Comparison of ENCODE assay signal across 8 mouse cellular contexts in genomic region chr11:87109519-87110171, GRCm38 (mm10). TPM values are rescaled to one million over a fixed set of nuclear protein-coding genes. Genes with fewer than 3 reads are reported as not detected.
A peak's percentile ranks its signal among the peaks of the same experiment; 100 is the strongest.
DNase-seq lines count a peak whose midpoint lies in the region; ATAC-seq lines count a peak whose summit lies in the region.

No protein-coding gene starts in this region.

- H3K4me2 ChIP-seq in kidney, embryonic 15.5 days = peak overlapping the region; percentile 62
- peak overlapping the region; percentile 59 for H3K4me2 ChIP-seq in stomach, embryonic 14.5 days (replicated peaks; ENCODE audit: low read depth, low read length)

- H3K4me1 ChIP-seq in forebrain, embryonic 10.5 days = peaks cover 35% of the 10 kb centered on the region
- peaks cover 29% of the 10 kb centered on the region for H3K4me1 ChIP-seq in kidney, embryonic 15.5 days
- peaks cover 8% of the 10 kb centered on the region; the same call in 1 of the 2 replicates for H3K4me1 ChIP-seq in stomach, embryonic 14.5 days (ENCODE audit: control insufficient read depth, insufficient read depth, low read length)

- DNase-seq in left cerebral cortex, adult 18-20 months (ENCODE audit: low spot score in 2 of 2) = peak; percentile 5 to 14
- no peak for DNase-seq in left cerebral cortex, adult 9 months (ENCODE audit: low spot score in 2 of 2)
- DNase-seq in adrenal gland, adult 2 months = peak; percentile 45
- DNase-seq in forebrain, embryonic 10.5 days (ENCODE audit: extremely low spot score, low spot score) = no peak
- no peak for DNase-seq in layer of hippocampus, postnatal 36 days

- H3K9ac ChIP-seq in kidney, embryonic 15.5 days = peak overlapping the region; percentile 95
- H3K9ac ChIP-seq in stomach, embryonic 14.5 days (replicated peaks; ENCODE audit: low read depth, low read length) = peak overlapping the region; percentile 97

- H3K4me3 ChIP-seq in forebrain, embryonic 10.5 days = peak overlapping the region; percentile 75
- peak overlapping the region; percentile 88 for H3K4me3 ChIP-seq in kidney, embryonic 15.5 days (replicated peaks)
- peak overlapping the region; percentile 96 for H3K4me3 ChIP-seq in macrophage (ENCODE audit: inconsistent target)
- peak overlapping the region; percentile 92 for H3K4me3 ChIP-seq in stomach, embryonic 14.5 days (ENCODE audit: low read depth, low read length)

- H3K27ac ChIP-seq in forebrain, embryonic 10.5 days = peak overlapping the region; percentile 100
- peak overlapping the region; percentile 96 for H3K27ac ChIP-seq in kidney, embryonic 15.5 days
- H3K27ac ChIP-seq in macrophage = peak overlapping the region; percentile 82
- peak overlapping the region; percentile 97 for H3K27ac ChIP-seq in stomach, embryonic 14.5 days (ENCODE audit: low read length)

- ATAC-seq in kidney, embryonic 15.5 days (replicated peaks; ENCODE audit: low FRiP score) = peak; percentile 7; the same call in 1 of the 2 replicates
- ATAC-seq in stomach, embryonic 14.5 days (ENCODE audit: insufficient number of reproducible peaks, insufficient read depth, low FRiP score, low read depth) = no peak

- under 1% methylated on average over 42 of the region's 42 CpGs for WGBS in forebrain, embryonic 10.5 days
- under 1% methylated on average over 42 of the region's 42 CpGs for WGBS in kidney, embryonic 15.5 days
- WGBS in macrophage (ENCODE audit: missing documents) = under 1% methylated on average over 41 of the region's 42 CpGs
- WGBS in stomach, embryonic 14.5 days = 0% methylated on average over 42 of the region's 42 CpGs

- no peaks in the 10 kb centered on the region for H3K9me3 ChIP-seq in forebrain, embryonic 10.5 days
- no peaks in the 10 kb centered on the region for H3K9me3 ChIP-seq in kidney, embryonic 15.5 days (replicated peaks)
- no peaks in the 10 kb centered on the region for H3K9me3 ChIP-seq in stomach, embryonic 14.5 days (ENCODE audit: control insufficient read depth, low read depth, low read length)

- H3K27me3 ChIP-seq in forebrain, embryonic 10.5 days (ENCODE audit: poor library complexity, severe bottlenecking) = no peaks in the 10 kb centered on the region
- no peaks in the 10 kb centered on the region for H3K27me3 ChIP-seq in kidney, embryonic 15.5 days
- H3K27me3 ChIP-seq in stomach, embryonic 14.5 days (ENCODE audit: control insufficient read depth, insufficient read depth, low read length) = no peaks in the 10 kb centered on the region

- H3K79me2 ChIP-seq in macrophage (ENCODE audit: inconsistent target) = peaks cover 78% of the 10 kb centered on the region

- peaks cover 54% of the 10 kb centered on the region for H3K36me3 ChIP-seq in forebrain, embryonic 10.5 days (replicated peaks)
- H3K36me3 ChIP-seq in kidney, embryonic 15.5 days = peaks cover 40% of the 10 kb centered on the region
- no peaks in the 10 kb centered on the region for H3K36me3 ChIP-seq in macrophage (ENCODE audit: inconsistent target)
- peaks cover 20% of the 10 kb centered on the region for H3K36me3 ChIP-seq in stomach, embryonic 14.5 days (ENCODE audit: control insufficient read depth, insufficient read depth, low read length)

RNA-seq across cellular contexts. Expression of gene Ska2, which starts 0.6 kb away (rescaled TPM):
- 10 to 100 TPM; 11.6 to 13.6 TPM for total RNA-seq in left cerebral cortex, adult 18-20 months (2021)
- 1 to 10 TPM; 4.6 to 6.7 TPM for total RNA-seq in adrenal gland, adult 2 months (2021)
- polyA plus RNA-seq in adrenal gland, adult 2 months (2012; rRNA removed) = 0.90 and 0.94 TPM in 2 replicates
- polyA plus RNA-seq in forebrain, embryonic 10.5 days (2016; fragmentation: Nextera tagmentation; extraction: Ambion mirVana) = 112 and 119 TPM in 2 replicates
- 61.0 and 66.0 TPM in 2 replicates for polyA plus RNA-seq in kidney, embryonic 15.5 days (2015; fragmentation: Nextera tagmentation; extraction: Ambion mirVana)
- 10 to 100 TPM in 1 of 26 experiments, 1 to 10 TPM in 17, under 1 TPM in 6, not detected in 2; 0.37 to 16.2 (median 3.0) TPM for total RNA-seq in macrophage (2018; cell fraction: chromatin; rRNA removed)
- total RNA-seq in macrophage (2018; cell fraction: cytosol; rRNA removed) = 1 to 10 TPM in 25 of 26 experiments, under 1 TPM in 1; 0.91 to 5.1 (median 3.6) TPM
- total RNA-seq in macrophage (2018; cell fraction: nucleus; rRNA removed) = 10 to 100 TPM in 1 of 26 experiments, 1 to 10 TPM in 21, under 1 TPM in 4; 0.58 to 12.4 (median 2.1) TPM
- 2.1 to 6.6 TPM (median 6.6 TPM) in 3 replicates for polyA plus RNA-seq in macrophage (2018)
- polyA plus RNA-seq in stomach, embryonic 14.5 days (2014; fragmentation: Nextera tagmentation; extraction: Ambion mirVana) = 55.6 and 66.5 TPM in 2 replicates
- 10 to 100 TPM; 14.2 to 15.3 TPM for total RNA-seq in layer of hippocampus, postnatal 36 days (2021)

RNA-seq across cellular contexts. Expression of gene Prr11, which starts 1.1 kb away (rescaled TPM):
- total RNA-seq in left cerebral cortex, adult 18-20 months (2021) = under 1 TPM; 0.21 to 0.23 TPM
- 1 to 10 TPM in 1 of 2 experiments, under 1 TPM in 1; 0.95 to 1.0 TPM for total RNA-seq in adrenal gland, adult 2 months (2021)
- 0.04 and 0.21 TPM in 2 replicates for polyA plus RNA-seq in adrenal gland, adult 2 months (2012; rRNA removed)
- polyA plus RNA-seq in forebrain, embryonic 10.5 days (2016; fragmentation: Nextera tagmentation; extraction: Ambion mirVana) = 17.6 and 17.7 TPM in 2 replicates
- polyA plus RNA-seq in kidney, embryonic 15.5 days (2015; fragmentation: Nextera tagmentation; extraction: Ambion mirVana) = 12.1 and 12.3 TPM in 2 replicates
- 1 to 10 TPM in 8 of 26 experiments, under 1 TPM in 15, not detected in 3; 0.15 to 3.9 (median 0.74) TPM for total RNA-seq in macrophage (2018; cell fraction: chromatin; rRNA removed)
- total RNA-seq in macrophage (2018; cell fraction: cytosol; rRNA removed) = 1 to 10 TPM in 19 of 26 experiments, under 1 TPM in 7; 0.65 to 3.6 (median 1.5) TPM
- total RNA-seq in macrophage (2018; cell fraction: nucleus; rRNA removed) = 1 to 10 TPM in 8 of 26 experiments, under 1 TPM in 18; 0.29 to 4.9 (median 0.69) TPM
- polyA plus RNA-seq in macrophage (2018) = 0.32 to 6.0 TPM (median 3.3 TPM) in 3 replicates
- polyA plus RNA-seq in stomach, embryonic 14.5 days (2014; fragmentation: Nextera tagmentation; extraction: Ambion mirVana) = 13.8 and 15.1 TPM in 2 replicates
- total RNA-seq in layer of hippocampus, postnatal 36 days (2021) = under 1 TPM; 0.55 to 0.56 TPM

RNA-seq across cellular contexts. Expression of gene Trim37, which starts 17.2 kb away (rescaled TPM):
- total RNA-seq in left cerebral cortex, adult 18-20 months (2021) = 100 to 1,000 TPM; 227 to 232 TPM
- 10 to 100 TPM; 13.4 to 16.6 TPM for total RNA-seq in adrenal gland, adult 2 months (2021)
- 1.2 and 1.9 TPM in 2 replicates for polyA plus RNA-seq in adrenal gland, adult 2 months (2012; rRNA removed)
- 75.0 and 76.2 TPM in 2 replicates for polyA plus RNA-seq in forebrain, embryonic 10.5 days (2016; fragmentation: Nextera tagmentation; extraction: Ambion mirVana)
- polyA plus RNA-seq in kidney, embryonic 15.5 days (2015; fragmentation: Nextera tagmentation; extraction: Ambion mirVana) = 29.1 and 33.4 TPM in 2 replicates
- total RNA-seq in macrophage (2018; cell fraction: chromatin; rRNA removed) = 10 to 100 TPM in 19 of 26 experiments, 1 to 10 TPM in 7; 4.7 to 40.5 (median 23.8) TPM
- 10 to 100 TPM in 21 of 26 experiments, 1 to 10 TPM in 5; 7.3 to 17.2 (median 12.3) TPM for total RNA-seq in macrophage (2018; cell fraction: cytosol; rRNA removed)
- total RNA-seq in macrophage (2018; cell fraction: nucleus; rRNA removed) = 10 to 100 TPM in 16 of 26 experiments, 1 to 10 TPM in 10; 3.8 to 35.5 (median 15.8) TPM
- 10.6 to 15.1 TPM (median 15.0 TPM) in 3 replicates for polyA plus RNA-seq in macrophage (2018)
- 28.8 and 31.7 TPM in 2 replicates for polyA plus RNA-seq in stomach, embryonic 14.5 days (2014; fragmentation: Nextera tagmentation; extraction: Ambion mirVana)
- 100 to 1,000 TPM; 173 to 210 TPM for total RNA-seq in layer of hippocampus, postnatal 36 days (2021)

RNA-seq across cellular contexts. Expression of gene Smg8, which starts 23.1 kb away (rescaled TPM):
- total RNA-seq in left cerebral cortex, adult 18-20 months (2021) = 10 to 100 TPM; 16.7 to 18.2 TPM
- 10 to 100 TPM; 15.6 to 25.0 TPM for total RNA-seq in adrenal gland, adult 2 months (2021)
- polyA plus RNA-seq in adrenal gland, adult 2 months (2012; rRNA removed) = 3.4 and 5.2 TPM in 2 replicates
- 24.6 and 27.5 TPM in 2 replicates for polyA plus RNA-seq in forebrain, embryonic 10.5 days (2016; fragmentation: Nextera tagmentation; extraction: Ambion mirVana)
- 21.2 and 22.1 TPM in 2 replicates for polyA plus RNA-seq in kidney, embryonic 15.5 days (2015; fragmentation: Nextera tagmentation; extraction: Ambion mirVana)
- 10 to 100 TPM in 18 of 26 experiments, 1 to 10 TPM in 8; 3.6 to 17.7 (median 10.9) TPM for total RNA-seq in macrophage (2018; cell fraction: chromatin; rRNA removed)
- total RNA-seq in macrophage (2018; cell fraction: cytosol; rRNA removed) = 10 to 100 TPM; 14.2 to 21.3 (median 18.2) TPM
- 10 to 100 TPM in 22 of 26 experiments, 1 to 10 TPM in 4; 7.1 to 23.5 (median 16.2) TPM for total RNA-seq in macrophage (2018; cell fraction: nucleus; rRNA removed)
- polyA plus RNA-seq in macrophage (2018) = 14.8 to 16.3 TPM (median 15.4 TPM) in 3 replicates
- polyA plus RNA-seq in stomach, embryonic 14.5 days (2014; fragmentation: Nextera tagmentation; extraction: Ambion mirVana) = 17.9 and 20.1 TPM in 2 replicates
- total RNA-seq in layer of hippocampus, postnatal 36 days (2021) = 10 to 100 TPM; 16.5 to 16.8 TPM

RNA-seq across cellular contexts. Expression of gene Gdpd1, which starts 35.8 kb away (rescaled TPM):
- 10 to 100 TPM; 39.8 to 40.2 TPM for total RNA-seq in left cerebral cortex, adult 18-20 months (2021)
- 1 to 10 TPM; 3.1 to 6.4 TPM for total RNA-seq in adrenal gland, adult 2 months (2021)
- polyA plus RNA-seq in adrenal gland, adult 2 months (2012; rRNA removed) = 0.95 and 1.1 TPM in 2 replicates
- polyA plus RNA-seq in forebrain, embryonic 10.5 days (2016; fragmentation: Nextera tagmentation; extraction: Ambion mirVana) = 42.5 and 45.3 TPM in 2 replicates
- polyA plus RNA-seq in kidney, embryonic 15.5 days (2015; fragmentation: Nextera tagmentation; extraction: Ambion mirVana) = 24.2 and 25.6 TPM in 2 replicates
- 10 to 100 TPM in 7 of 26 experiments, 1 to 10 TPM in 19; 2.7 to 14.2 (median 7.3) TPM for total RNA-seq in macrophage (2018; cell fraction: chromatin; rRNA removed)
- 10 to 100 TPM; 34.8 to 65.9 (median 48.5) TPM for total RNA-seq in macrophage (2018; cell fraction: cytosol; rRNA removed)
- total RNA-seq in macrophage (2018; cell fraction: nucleus; rRNA removed) = 10 to 100 TPM in 25 of 26 experiments, 1 to 10 TPM in 1; 9.8 to 44.6 (median 27.6) TPM
- 27.9 to 70.5 TPM (median 53.3 TPM) in 3 replicates for polyA plus RNA-seq in macrophage (2018)
- polyA plus RNA-seq in stomach, embryonic 14.5 days (2014; fragmentation: Nextera tagmentation; extraction: Ambion mirVana) = 25.0 and 25.9 TPM in 2 replicates
- total RNA-seq in layer of hippocampus, postnatal 36 days (2021) = 10 to 100 TPM; 48.8 to 49.4 TPM

Comparison
In these comparisons a context has a peak if more than half of its experiments do, and no peak if none do; other contexts are left out.
1. DNase-seq: peak in left cerebral cortex, adult 18-20 months (2 of 2) and adrenal gland, adult 2 months (single experiment); none in left cerebral cortex, adult 9 months (0 of 2), forebrain, embryonic 10.5 days (single experiment) and layer of hippocampus, postnatal 36 days (0 of 2).
2. Peak in every context shown above with its lines, with median percentiles within 50 percentile points of each other: H3K27ac ChIP-seq and H3K4me3 ChIP-seq.